Mouse (Mus musculus) midbrain, embryonic 12.5 days (tissue): ENCODE measurements around the gene Tert. TPM values are rescaled to one million over a fixed set of nuclear protein-coding genes. Genes with fewer than 3 reads are reported as not detected.

Experiments used
- polyA plus RNA-seq: library from polyadenylated mRNA; unstranded; fragments of >200 nt; fragmentation: Nextera tagmentation; extraction: Ambion mirVana; gene quantifications from 2 replicates; pipeline ENCODE4 v1.2.1, GENCODE M21; 2016

The Tert gene
- polyA plus RNA-seq, 1 experiment from 2014 or later, result 6.9 TPM

Other genes with a start within 250 kb of the Tert start
- 67.6 and 68.1 TPM in 2 replicates for gene Lpcat1, start 159.7 kb upstream of the Tert start, polyA plus RNA-seq
- gene Slc6a3, start 90.2 kb upstream of the Tert start, polyA plus RNA-seq, result 0.18 and 0.71 TPM in 2 replicates
- gene Clptm1l, start 22.9 kb upstream of the Tert start, polyA plus RNA-seq, result 110 and 117 TPM in 2 replicates
- gene Slc6a18, start 51.1 kb downstream of the Tert start, polyA plus RNA-seq, result not detected in 2 replicates
- 0.15 TPM in 1 of 2 replicates, not detected in the other for gene Slc6a19, start 78.0 kb downstream of the Tert start, polyA plus RNA-seq
- 38.7 and 39.0 TPM in 2 replicates for gene Slc12a7, start 106.2 kb downstream of the Tert start, polyA plus RNA-seq
- gene Nkd2, start 220.7 kb downstream of the Tert start, polyA plus RNA-seq, result 9.6 and 11.2 TPM in 2 replicates